Mouse (Mus musculus): ENCODE measurements around the gene Ficd. TPM values are rescaled to one million over a fixed set of nuclear protein-coding genes. Genes with fewer than 3 reads are reported as not detected.

Gene Ficd
- total and polyA plus RNA-seq, 3 experiments: 7.2 to 9.3 (median 8.7) TPM

DNA sequence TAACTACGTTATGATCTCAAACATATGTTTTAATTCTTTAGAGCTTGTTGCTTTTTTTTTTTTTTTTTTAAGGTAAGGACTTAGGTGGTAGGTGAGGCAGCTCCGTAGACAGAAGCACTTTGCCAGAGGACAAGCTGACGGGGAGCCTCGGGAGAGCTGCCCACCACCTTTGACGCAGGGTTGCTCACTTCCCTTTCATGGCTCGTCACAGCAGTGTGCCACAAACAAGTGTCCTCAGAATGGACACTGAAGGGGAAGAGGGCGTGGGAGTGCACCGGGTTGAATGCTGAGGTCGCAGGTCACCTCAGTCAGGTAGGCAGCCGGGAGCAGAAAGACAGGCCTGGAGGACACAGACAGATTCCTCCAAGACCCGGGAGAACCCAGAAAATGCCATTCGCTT is 10.2 kb upstream of the Ficd start:
- TF ChIP-seq POLR2A (IDR thresholded peaks at IDR 0.05; ENCODE audit: insufficient read depth, low read depth, low read length) (no peak), EP300 (IDR thresholded peaks at IDR 0.05; ENCODE audit: insufficient read depth, low read depth, low read length) (no peak), CTCF (IDR thresholded peaks at IDR 0.05) (no peak)
- Histone ChIP-seq H3K9ac (ENCODE audit: low read depth, low read length) (no peak overlapping the region), H3K4me3 (no peak overlapping the region), H3K4me1 (ENCODE audit: control insufficient read depth, insufficient read depth, low read length) (no peaks in the 10 kb centered on the region), H3K27me3 (ENCODE audit: control insufficient read depth, insufficient read depth, low read length) (no peaks in the 10 kb centered on the region), H3K27ac (no peak overlapping the region), H3K79me2 (replicated peaks; ENCODE audit: control insufficient read depth, insufficient read depth, low read length) (no peaks in the 10 kb centered on the region), H3K36me3 (ENCODE audit: control insufficient read depth, insufficient read depth, low read length) (no peaks in the 10 kb centered on the region)
- intact Hi-C loops (cut with DNase I): loop anchor here (2.0 kb wide), 1 partner anchor 359 kb away; no protein-coding TSS in a partner anchor
- DNase-seq: no peak
- WGBS: 65% methylated on average over 12 of the region's 12 CpGs

DNA sequence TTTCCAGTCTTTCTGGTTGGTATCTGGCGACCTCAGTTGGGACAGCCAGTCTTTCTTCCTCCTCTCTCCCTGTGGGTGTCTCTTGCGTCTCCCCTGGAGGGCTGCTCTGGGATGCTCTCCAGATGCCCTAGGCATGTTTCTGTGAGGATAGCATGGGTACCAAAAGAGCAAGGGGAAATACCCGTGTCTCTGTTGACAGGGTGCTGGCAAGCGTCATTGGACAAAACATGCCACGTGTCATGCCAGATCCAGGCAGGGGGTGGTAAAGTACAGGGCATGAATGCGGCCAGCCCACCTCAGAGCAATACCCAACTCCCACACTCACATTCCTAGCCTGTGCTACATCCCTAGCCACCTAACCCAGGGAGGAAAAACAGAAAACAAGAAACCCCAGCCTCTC is 9.0 kb upstream of the Ficd start:
- 52% methylated on average over 6 of the region's 6 CpGs for WGBS
- intact Hi-C loops (cut with DNase I): no loop called here
- DNase-seq: no peak

DNA sequence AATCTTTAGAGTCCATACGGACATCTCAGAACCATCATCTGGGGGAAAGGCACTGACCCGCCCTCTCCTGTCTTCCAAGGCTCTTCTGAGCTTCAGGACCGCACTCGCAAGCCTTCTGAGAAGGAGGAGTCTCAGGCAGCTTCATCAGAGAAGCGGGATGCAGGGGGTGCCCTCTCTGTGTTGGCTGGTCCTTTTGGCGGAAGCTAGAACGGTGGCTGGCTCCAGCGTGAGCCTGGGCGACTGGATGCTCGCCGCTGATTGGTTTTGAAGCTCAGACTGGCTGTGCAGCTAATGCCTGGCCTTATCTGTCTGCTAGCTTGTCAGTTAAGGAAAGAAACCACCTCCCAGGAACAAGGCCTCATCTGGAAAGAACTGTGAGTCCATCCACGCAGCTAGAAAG is 8.4 kb upstream of the Ficd start:
- Histone ChIP-seq H3K27me3 (ENCODE audit: control insufficient read depth, insufficient read depth, low read length) (no peaks in the 10 kb centered on the region), H3K9ac (ENCODE audit: low read depth, low read length) (no peak overlapping the region), H3K4me1 (ENCODE audit: control insufficient read depth, insufficient read depth, low read length) (no peaks in the 10 kb centered on the region), H3K4me3 (no peak overlapping the region), H3K36me3 (ENCODE audit: control insufficient read depth, insufficient read depth, low read length) (no peaks in the 10 kb centered on the region), H3K79me2 (replicated peaks; ENCODE audit: control insufficient read depth, insufficient read depth, low read length) (no peaks in the 10 kb centered on the region), H3K27ac (no peak overlapping the region)
- intact Hi-C loops (cut with DNase I): no loop called here
- WGBS: 47% methylated on average over 12 of the region's 12 CpGs
- no peak for DNase-seq
- TF ChIP-seq EP300 (IDR thresholded peaks at IDR 0.05; ENCODE audit: insufficient read depth, low read depth, low read length): no peak

More for the DNA sequence above, 9.0 kb upstream of the Ficd start:
- TF ChIP-seq EP300 (IDR thresholded peaks at IDR 0.05; ENCODE audit: insufficient read depth, low read depth, low read length): no peak
- no peak for TF ChIP-seq POLR2A (IDR thresholded peaks at IDR 0.05; ENCODE audit: insufficient read depth, low read depth, low read length)
- TF ChIP-seq CTCF (IDR thresholded peaks at IDR 0.05): no peak
- H3K9ac ChIP-seq (ENCODE audit: low read depth, low read length): no peak overlapping the region
- H3K27me3 ChIP-seq (ENCODE audit: control insufficient read depth, insufficient read depth, low read length): no peaks in the 10 kb centered on the region
- H3K79me2 ChIP-seq (replicated peaks; ENCODE audit: control insufficient read depth, insufficient read depth, low read length): no peaks in the 10 kb centered on the region
- no peak overlapping the region for H3K27ac ChIP-seq
- no peaks in the 10 kb centered on the region for H3K4me1 ChIP-seq (ENCODE audit: control insufficient read depth, insufficient read depth, low read length)
- H3K36me3 ChIP-seq (ENCODE audit: control insufficient read depth, insufficient read depth, low read length): no peaks in the 10 kb centered on the region
- H3K4me3 ChIP-seq: no peak overlapping the region

DNA sequence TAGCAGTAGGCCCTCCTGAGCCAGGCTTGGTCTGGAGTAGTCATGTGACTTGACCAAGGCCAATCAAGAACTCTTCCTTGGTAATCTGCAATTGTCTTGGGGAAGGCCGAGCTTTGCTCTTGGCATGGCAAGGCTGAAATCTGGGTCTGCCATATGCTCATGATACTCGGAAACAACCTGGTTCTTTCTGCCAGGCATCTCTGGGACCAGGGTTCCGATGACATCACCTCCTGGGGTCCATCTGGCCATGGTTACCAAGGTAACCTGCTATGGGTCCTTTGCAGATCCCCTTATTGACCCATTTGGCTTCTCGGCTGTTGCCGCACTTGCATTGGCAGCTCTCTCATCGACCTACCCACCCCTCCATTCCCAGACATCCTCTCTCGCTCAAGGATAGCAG is 7.6 kb upstream of the Ficd start:
- no peak overlapping the region for H3K27ac ChIP-seq
- H3K79me2 ChIP-seq (replicated peaks; ENCODE audit: control insufficient read depth, insufficient read depth, low read length): no peaks in the 10 kb centered on the region
- no peak overlapping the region for H3K9ac ChIP-seq (ENCODE audit: low read depth, low read length)
- no peak for DNase-seq
- no peaks in the 10 kb centered on the region for H3K36me3 ChIP-seq (ENCODE audit: control insufficient read depth, insufficient read depth, low read length)
- H3K4me3 ChIP-seq: no peak overlapping the region
- WGBS: 81% methylated on average over 7 of the region's 7 CpGs
- intact Hi-C loops (cut with DNase I): no loop called here
- no peaks in the 10 kb centered on the region for H3K27me3 ChIP-seq (ENCODE audit: control insufficient read depth, insufficient read depth, low read length)
- no peak for TF ChIP-seq POLR2A (IDR thresholded peaks at IDR 0.05; ENCODE audit: insufficient read depth, low read depth, low read length)
- no peak for TF ChIP-seq EP300 (IDR thresholded peaks at IDR 0.05; ENCODE audit: insufficient read depth, low read depth, low read length)
- TF ChIP-seq CTCF (IDR thresholded peaks at IDR 0.05): no peak
- no peaks in the 10 kb centered on the region for H3K4me1 ChIP-seq (ENCODE audit: control insufficient read depth, insufficient read depth, low read length)

DNA sequence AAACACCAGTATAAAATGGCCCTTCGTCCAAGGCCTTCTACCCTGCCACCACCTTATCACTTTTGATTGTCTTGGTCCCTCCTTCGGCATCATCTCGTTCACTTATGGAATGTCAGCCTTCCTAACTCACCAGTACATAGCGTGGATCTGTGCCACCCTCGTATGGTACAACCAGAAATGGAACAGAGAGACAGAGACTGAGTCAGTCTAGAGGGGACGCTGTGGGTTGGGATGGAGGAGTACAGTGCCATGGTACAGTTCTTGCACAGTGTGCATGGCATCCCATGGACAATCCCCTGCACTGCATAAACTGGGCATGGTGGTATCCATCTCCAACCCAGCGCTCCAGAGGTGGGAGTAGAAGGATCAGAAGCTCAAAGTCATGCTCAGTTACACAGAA is 6.9 kb upstream of the Ficd start:
- Histone ChIP-seq H3K27ac (no peak overlapping the region), H3K9ac (ENCODE audit: low read depth, low read length) (no peak overlapping the region), H3K36me3 (ENCODE audit: control insufficient read depth, insufficient read depth, low read length) (no peaks in the 10 kb centered on the region), H3K4me1 (ENCODE audit: control insufficient read depth, insufficient read depth, low read length) (no peaks in the 10 kb centered on the region), H3K79me2 (replicated peaks; ENCODE audit: control insufficient read depth, insufficient read depth, low read length) (no peaks in the 10 kb centered on the region), H3K4me3 (no peak overlapping the region), H3K27me3 (ENCODE audit: control insufficient read depth, insufficient read depth, low read length) (no peaks in the 10 kb centered on the region)
- intact Hi-C loops (cut with DNase I): no loop called here
- 78% methylated on average over 7 of the region's 7 CpGs for WGBS
- DNase-seq: no peak
- TF ChIP-seq EP300 (IDR thresholded peaks at IDR 0.05; ENCODE audit: insufficient read depth, low read depth, low read length): no peak
- TF ChIP-seq POLR2A (IDR thresholded peaks at IDR 0.05; ENCODE audit: insufficient read depth, low read depth, low read length): no peak
- TF ChIP-seq CTCF (IDR thresholded peaks at IDR 0.05): no peak

DNA sequence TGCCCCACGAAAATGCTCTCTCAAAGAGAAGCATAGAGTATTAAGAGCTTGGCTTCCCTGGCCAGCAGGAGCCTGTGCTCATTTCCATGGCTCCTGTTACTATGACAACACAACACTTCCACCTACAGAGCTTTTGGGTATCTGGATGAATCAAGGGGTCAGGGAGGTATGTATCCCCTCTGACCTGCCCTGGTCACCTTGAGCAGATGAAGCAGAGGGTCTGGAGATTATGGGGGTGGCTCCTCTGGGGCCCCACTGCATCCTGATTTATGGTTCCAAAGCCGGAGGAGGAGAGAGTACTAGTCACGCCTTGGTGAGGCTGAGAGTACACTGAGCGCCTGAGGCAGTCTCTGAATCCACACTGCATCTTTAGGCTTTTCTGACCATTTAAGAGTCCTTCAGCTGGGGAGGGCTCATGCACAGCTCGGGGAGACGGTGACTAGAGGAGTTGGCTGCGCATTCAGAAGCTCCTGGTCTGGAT is 4.9 kb upstream of the Ficd start:
- no peaks in the 10 kb centered on the region for H3K36me3 ChIP-seq (ENCODE audit: control insufficient read depth, insufficient read depth, low read length)
- no peak overlapping the region for H3K27ac ChIP-seq
- H3K4me1 ChIP-seq (ENCODE audit: control insufficient read depth, insufficient read depth, low read length): no peaks in the 10 kb centered on the region
- no peaks in the 10 kb centered on the region for H3K79me2 ChIP-seq (replicated peaks; ENCODE audit: control insufficient read depth, insufficient read depth, low read length)
- DNase-seq: no peak
- intact Hi-C loops (cut with DNase I): loop anchor here (5.0 kb wide), 1 partner anchor 823 kb away; no protein-coding TSS in a partner anchor
- WGBS: 72% methylated on average over 7 of the region's 7 CpGs
- no peak overlapping the region for H3K4me3 ChIP-seq
- H3K9ac ChIP-seq (ENCODE audit: low read depth, low read length): no peak overlapping the region
- no peaks in the 10 kb centered on the region for H3K27me3 ChIP-seq (ENCODE audit: control insufficient read depth, insufficient read depth, low read length)
- TF ChIP-seq POLR2A (IDR thresholded peaks at IDR 0.05; ENCODE audit: insufficient read depth, low read depth, low read length) (no peak), EP300 (IDR thresholded peaks at IDR 0.05; ENCODE audit: insufficient read depth, low read depth, low read length) (no peak), CTCF (IDR thresholded peaks at IDR 0.05) (no peak)
